Mouse (Mus musculus): ENCODE results near the gene Mtg1. TPM values are rescaled to one million over a fixed set of nuclear protein-coding genes. Genes with fewer than 3 reads are reported as not detected.

Mtg1 gene
- total and polyA plus RNA-seq, 2 experiments from 2014 or later, result 7.2 to 33.5 TPM

GRCm38 (mm10) chr7:140194031-140194430 is 56.7 kb downstream of the Mtg1 start:
- 85% methylated on average over 4 of the region's 4 CpGs for WGBS
- no peak for DNase-seq (ENCODE audit: low spot score)
- no peak overlapping the region for H3K4me2 ChIP-seq (ENCODE audit: low read depth, low read length)

GRCm38 (mm10) chr7:140196002-140196401 is 58.6 kb downstream of the Mtg1 start:
- 77% methylated on average over 8 of the region's 8 CpGs for WGBS
- no peak overlapping the region for H3K4me3 ChIP-seq (ENCODE audit: low read length)
- H3K27ac ChIP-seq, result no peak overlapping the region
- no peaks in the 10 kb centered on the region for H3K4me1 ChIP-seq (ENCODE audit: insufficient read depth, low read length)
- DNase-seq (ENCODE audit: low spot score) (no peak), ATAC-seq (no peak)
- H3K36me3 ChIP-seq (ENCODE audit: insufficient read depth, low read length), result no peaks in the 10 kb centered on the region
- no peaks in the 10 kb centered on the region for H3K27me3 ChIP-seq (ENCODE audit: insufficient read depth, low read length)
- H3K4me2 ChIP-seq (ENCODE audit: low read depth, low read length), result no peak overlapping the region
- no peak for TF ChIP-seq CTCF (IDR thresholded peaks at IDR 0.05; ENCODE audit: low read depth)
- no peak overlapping the region for H3K9ac ChIP-seq (replicated peaks; ENCODE audit: low read length)
- no peaks in the 10 kb centered on the region for H3K9me3 ChIP-seq (ENCODE audit: low read length)

More at GRCm38 (mm10) chr7:140194031-140194430, 56.7 kb downstream of the Mtg1 start:
- H3K27me3 ChIP-seq (ENCODE audit: insufficient read depth, low read length), result no peaks in the 10 kb centered on the region
- no peaks in the 10 kb centered on the region for H3K9me3 ChIP-seq (ENCODE audit: low read length)
- H3K4me3 ChIP-seq (ENCODE audit: low read length), result no peak overlapping the region
- no peak overlapping the region for H3K27ac ChIP-seq
- no peak for ATAC-seq
- no peak for TF ChIP-seq CTCF (IDR thresholded peaks at IDR 0.05; ENCODE audit: low read depth)
- no peak overlapping the region for H3K9ac ChIP-seq (replicated peaks; ENCODE audit: low read length)
- no peaks in the 10 kb centered on the region for H3K4me1 ChIP-seq (ENCODE audit: insufficient read depth, low read length)
- H3K36me3 ChIP-seq (ENCODE audit: insufficient read depth, low read length), result no peaks in the 10 kb centered on the region

Other genes starting within 250 kb of the Mtg1 start
- gene Kndc1, start 242.9 kb upstream of the Mtg1 start, total RNA-seq (2014; rRNA removed), result 53.6 and 63.1 TPM in 2 replicates
- gene Kndc1, start 242.9 kb upstream of the Mtg1 start, polyA plus RNA-seq (2015; fragmentation: Nextera tagmentation; extraction: Ambion mirVana), result 12.7 and 12.8 TPM in 2 replicates
- gene Utf1, start 193.8 kb upstream of the Mtg1 start, total RNA-seq (2014; rRNA removed), result not detected in 2 replicates
- gene Utf1, start 193.8 kb upstream of the Mtg1 start, polyA plus RNA-seq (2015; fragmentation: Nextera tagmentation; extraction: Ambion mirVana), result not detected in 2 replicates
- 2.9 TPM in 1 of 2 replicates, not detected in the other for gene 6430531B16Rik, start 158.8 kb upstream of the Mtg1 start, total RNA-seq (2014; rRNA removed)
- 1.3 and 1.8 TPM in 2 replicates for gene 6430531B16Rik, start 158.8 kb upstream of the Mtg1 start, polyA plus RNA-seq (2015; fragmentation: Nextera tagmentation; extraction: Ambion mirVana)
- 1.7 and 2.2 TPM in 2 replicates for gene Adam8, start 145.0 kb upstream of the Mtg1 start, total RNA-seq (2014; rRNA removed)
- gene Adam8, start 145.0 kb upstream of the Mtg1 start, polyA plus RNA-seq (2015; fragmentation: Nextera tagmentation; extraction: Ambion mirVana), result 0.48 and 0.57 TPM in 2 replicates
- gene Zfp511, start 101.2 kb upstream of the Mtg1 start, total RNA-seq (2014; rRNA removed), result 23.3 and 42.9 TPM in 2 replicates
- gene Zfp511, start 101.2 kb upstream of the Mtg1 start, polyA plus RNA-seq (2015; fragmentation: Nextera tagmentation; extraction: Ambion mirVana), result 60.5 and 63.9 TPM in 2 replicates
- 61.7 and 63.7 TPM in 2 replicates for gene Tubgcp2, start 100.9 kb upstream of the Mtg1 start, total RNA-seq (2014; rRNA removed)
- 58.3 TPM in 2 replicates for gene Tubgcp2, start 100.9 kb upstream of the Mtg1 start, polyA plus RNA-seq (2015; fragmentation: Nextera tagmentation; extraction: Ambion mirVana)
- 0.94 and 1.2 TPM in 2 replicates for gene Msx3, start 88.5 kb upstream of the Mtg1 start, total RNA-seq (2014; rRNA removed)
- gene Msx3, start 88.5 kb upstream of the Mtg1 start, polyA plus RNA-seq (2015; fragmentation: Nextera tagmentation; extraction: Ambion mirVana), result 1.9 and 2.0 TPM in 2 replicates
- gene Caly, start 55.0 kb upstream of the Mtg1 start, total RNA-seq (2014; rRNA removed), result 422 and 452 TPM in 2 replicates
- 460 and 486 TPM in 2 replicates for gene Caly, start 55.0 kb upstream of the Mtg1 start, polyA plus RNA-seq (2015; fragmentation: Nextera tagmentation; extraction: Ambion mirVana)
- gene Prap1, start 44.2 kb upstream of the Mtg1 start, total RNA-seq (2014; rRNA removed), result not detected in 2 replicates
- gene Prap1, start 44.2 kb upstream of the Mtg1 start, polyA plus RNA-seq (2015; fragmentation: Nextera tagmentation; extraction: Ambion mirVana), result not detected in 2 replicates
- 34.3 and 36.2 TPM in 2 replicates for gene Fuom, start 35.1 kb upstream of the Mtg1 start, total RNA-seq (2014; rRNA removed)
- gene Fuom, start 35.1 kb upstream of the Mtg1 start, polyA plus RNA-seq (2015; fragmentation: Nextera tagmentation; extraction: Ambion mirVana), result 53.0 and 54.3 TPM in 2 replicates
- gene Paox, start 21.8 kb upstream of the Mtg1 start, total RNA-seq (2014; rRNA removed), result 9.4 and 15.2 TPM in 2 replicates
- gene Paox, start 21.8 kb upstream of the Mtg1 start, polyA plus RNA-seq (2015; fragmentation: Nextera tagmentation; extraction: Ambion mirVana), result 8.9 TPM in 2 replicates
- gene Echs1, start 21.1 kb upstream of the Mtg1 start, total RNA-seq (2014; rRNA removed), result 88.7 and 91.5 TPM in 2 replicates
- gene Echs1, start 21.1 kb upstream of the Mtg1 start, polyA plus RNA-seq (2015; fragmentation: Nextera tagmentation; extraction: Ambion mirVana), result 136 and 145 TPM in 2 replicates
- 64.7 and 66.4 TPM in 2 replicates for gene Sprn, start 17.3 kb downstream of the Mtg1 start, total RNA-seq (2014; rRNA removed)
- gene Sprn, start 17.3 kb downstream of the Mtg1 start, polyA plus RNA-seq (2015; fragmentation: Nextera tagmentation; extraction: Ambion mirVana), result 27.2 and 29.9 TPM in 2 replicates
- gene Olfr522, start 27.2 kb downstream of the Mtg1 start, total RNA-seq (2014; rRNA removed), result not detected in 2 replicates
- not detected in 2 replicates for gene Olfr522, start 27.2 kb downstream of the Mtg1 start, polyA plus RNA-seq (2015; fragmentation: Nextera tagmentation; extraction: Ambion mirVana)
- not detected in 2 replicates for gene Olfr523, start 35.7 kb downstream of the Mtg1 start, total RNA-seq (2014; rRNA removed)
- not detected in 2 replicates for gene Olfr523, start 35.7 kb downstream of the Mtg1 start, polyA plus RNA-seq (2015; fragmentation: Nextera tagmentation; extraction: Ambion mirVana)
- not detected in 2 replicates for gene Olfr524, start 68.4 kb downstream of the Mtg1 start, total RNA-seq (2014; rRNA removed)
- not detected in 2 replicates for gene Olfr524, start 68.4 kb downstream of the Mtg1 start, polyA plus RNA-seq (2015; fragmentation: Nextera tagmentation; extraction: Ambion mirVana)
- not detected in 2 replicates for gene Cd163l1, start 80.7 kb downstream of the Mtg1 start, total RNA-seq (2014; rRNA removed)
- gene Cd163l1, start 80.7 kb downstream of the Mtg1 start, polyA plus RNA-seq (2015; fragmentation: Nextera tagmentation; extraction: Ambion mirVana), result not detected in 2 replicates
- gene 5830411N06Rik, start 109.7 kb downstream of the Mtg1 start, total RNA-seq (2014; rRNA removed), result not detected in 2 replicates
- gene 5830411N06Rik, start 109.7 kb downstream of the Mtg1 start, polyA plus RNA-seq (2015; fragmentation: Nextera tagmentation; extraction: Ambion mirVana), result 0.10 TPM in 1 of 2 replicates, not detected in the other
- not detected in 2 replicates for gene Olfr525, start 183.3 kb downstream of the Mtg1 start, total RNA-seq (2014; rRNA removed)
- gene Olfr525, start 183.3 kb downstream of the Mtg1 start, polyA plus RNA-seq (2015; fragmentation: Nextera tagmentation; extraction: Ambion mirVana), result not detected in 2 replicates
- gene Olfr527, start 196.5 kb downstream of the Mtg1 start, total RNA-seq (2014; rRNA removed), result not detected in 2 replicates
- gene Olfr527, start 196.5 kb downstream of the Mtg1 start, polyA plus RNA-seq (2015; fragmentation: Nextera tagmentation; extraction: Ambion mirVana), result not detected in 2 replicates
- not detected in 2 replicates for gene Olfr60, start 224.1 kb downstream of the Mtg1 start, total RNA-seq (2014; rRNA removed)
- not detected in 2 replicates for gene Olfr60, start 224.1 kb downstream of the Mtg1 start, polyA plus RNA-seq (2015; fragmentation: Nextera tagmentation; extraction: Ambion mirVana)
- gene Olfr530, start 238.8 kb downstream of the Mtg1 start, total RNA-seq (2014; rRNA removed), result not detected in 2 replicates
- not detected in 2 replicates for gene Olfr530, start 238.8 kb downstream of the Mtg1 start, polyA plus RNA-seq (2015; fragmentation: Nextera tagmentation; extraction: Ambion mirVana)

Data from hindbrain, postnatal 0 days (tissue).